Mouse (Mus musculus): ENCODE results near the gene Klhl24. TPM values are rescaled to one million over a fixed set of nuclear protein-coding genes. Genes with fewer than 3 reads are reported as not detected.

Gene Klhl24
- polyA plus RNA-seq, 1 experiment from 2014 or later = 7.1 TPM

DNA sequence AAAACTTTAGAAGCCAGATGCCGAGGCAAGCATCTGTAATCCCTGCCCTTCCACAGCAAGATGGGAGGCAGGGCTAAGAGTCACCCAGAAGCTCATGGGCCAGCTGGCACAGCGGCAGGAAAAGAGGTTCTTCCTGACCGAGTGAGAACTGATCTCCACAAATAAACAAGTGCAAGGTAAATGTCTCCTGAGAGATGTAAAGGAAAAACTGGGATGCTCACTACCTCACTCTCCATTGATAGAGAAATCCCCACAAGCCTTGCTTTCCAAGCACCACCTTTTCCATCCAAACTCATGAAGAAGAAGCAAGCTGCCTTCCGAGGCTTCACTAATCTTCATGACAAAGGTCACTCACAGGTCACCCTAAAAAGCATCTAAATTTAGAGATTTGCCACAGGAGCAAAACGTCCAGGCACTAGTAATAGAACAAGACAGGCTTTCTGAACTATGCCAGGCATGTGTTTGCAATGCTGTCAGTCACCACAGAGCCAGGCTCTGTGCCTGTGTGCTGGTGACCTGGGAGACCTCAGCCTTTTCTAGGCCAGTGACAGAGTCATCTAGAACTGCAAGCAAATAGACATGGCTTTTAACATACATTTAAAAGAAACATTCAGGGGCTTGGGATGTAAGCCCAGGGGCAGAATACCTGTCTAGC lies 6.3 kb upstream of the Klhl24 start:
- Histone ChIP-seq H3K9ac (ENCODE audit: low read depth, low read length) (no peak overlapping the region), H3K4me1 (ENCODE audit: control insufficient read depth, low read depth, low read length) (no peaks in the 10 kb centered on the region), H3K27ac (ENCODE audit: low read length) (no peak overlapping the region), H3K4me3 (ENCODE audit: low read depth, low read length) (no peak overlapping the region), H3K36me3 (ENCODE audit: control insufficient read depth, insufficient read depth) (no peaks in the 10 kb centered on the region), H3K27me3 (ENCODE audit: control insufficient read depth, insufficient read depth, low read depth, low read length) (no peaks in the 10 kb centered on the region), H3K9me3 (replicated peaks; ENCODE audit: control insufficient read depth, low read length) (no peaks in the 10 kb centered on the region), H3K4me2 (ENCODE audit: low read depth, low read length) (no peak overlapping the region)
- 32% methylated on average over 5 of the region's 5 CpGs for WGBS (ENCODE audit: insufficient replicate concordance)
- ATAC-seq (ENCODE audit: low read depth) = no peak

DNA sequence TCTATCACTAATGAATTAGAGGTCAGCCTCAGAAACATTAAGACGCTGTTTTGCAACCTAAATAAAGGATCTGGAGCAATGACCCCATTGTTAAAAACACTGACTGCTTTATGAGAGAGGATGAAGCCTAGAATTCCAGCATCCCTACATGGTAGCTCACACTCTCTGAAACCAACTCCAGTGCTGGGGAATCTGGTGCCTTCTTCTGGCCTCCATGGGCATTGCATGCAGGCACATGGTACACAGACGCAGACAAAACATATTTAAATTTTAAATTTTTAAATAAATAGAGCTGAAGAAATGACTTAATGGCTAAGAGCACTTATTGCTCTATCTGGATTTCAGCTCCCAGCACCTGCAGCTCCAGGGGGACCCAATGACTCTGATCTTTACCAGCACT lies 1.4 kb upstream of the Klhl24 start:
- Histone ChIP-seq H3K4me1 (ENCODE audit: control insufficient read depth, low read depth, low read length) (peaks cover 2% of the 10 kb centered on the region; the same call in 1 of the 2 replicates), H3K27me3 (ENCODE audit: control insufficient read depth, insufficient read depth, low read depth, low read length) (no peaks in the 10 kb centered on the region), H3K27ac (ENCODE audit: low read length) (no peak overlapping the region), H3K9me3 (replicated peaks; ENCODE audit: control insufficient read depth, low read length) (no peaks in the 10 kb centered on the region), H3K4me2 (ENCODE audit: low read depth, low read length) (no peak overlapping the region), H3K9ac (ENCODE audit: low read depth, low read length) (no peak overlapping the region), H3K36me3 (ENCODE audit: control insufficient read depth, insufficient read depth) (no peaks in the 10 kb centered on the region), H3K4me3 (ENCODE audit: low read depth, low read length) (no peak overlapping the region)
- no peak for ATAC-seq (ENCODE audit: low read depth)
- 68% methylated on average over 2 of the region's 2 CpGs for WGBS (ENCODE audit: insufficient replicate concordance)

DNA sequence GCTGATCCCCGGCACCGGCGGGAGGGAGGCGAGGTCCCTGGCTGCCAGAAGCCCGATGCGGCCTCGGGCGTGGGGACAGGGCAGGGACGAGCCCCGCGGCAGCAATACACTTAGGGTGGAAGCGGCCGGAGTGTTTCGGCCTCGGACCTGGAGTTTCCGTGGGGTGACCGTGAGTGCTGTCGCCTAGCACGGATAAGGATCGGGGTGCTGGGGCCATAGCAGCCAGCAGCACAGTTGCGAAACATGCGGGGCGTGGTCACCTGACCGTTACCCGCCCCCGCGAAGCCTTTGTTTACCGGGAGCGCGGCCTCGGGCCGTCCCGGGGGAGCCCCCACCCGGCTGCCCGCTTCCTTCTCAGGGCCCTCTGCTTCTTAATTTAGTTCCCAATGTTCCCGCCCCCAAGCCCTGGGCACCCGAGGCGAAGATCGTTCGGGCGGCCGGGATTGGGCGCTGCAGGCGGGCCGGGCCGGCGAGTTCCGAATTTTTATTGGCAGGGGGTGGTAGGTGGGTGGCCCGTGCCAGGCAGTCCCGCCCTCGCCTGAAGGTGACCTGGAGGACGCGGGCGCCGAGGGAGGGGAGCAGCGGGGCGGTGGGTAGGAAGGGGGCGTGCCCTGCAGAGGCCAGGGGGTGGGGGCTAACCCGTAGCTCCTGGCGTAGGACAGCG lies 501 bp downstream of the Klhl24 start:
- Histone ChIP-seq H3K9me3 (replicated peaks; ENCODE audit: control insufficient read depth, low read length) (no peaks in the 10 kb centered on the region), H3K4me2 (ENCODE audit: low read depth, low read length) (peak overlapping the region; percentile 82)
- under 1% methylated on average over 61 of the region's 61 CpGs for WGBS (ENCODE audit: insufficient replicate concordance)

DNA sequence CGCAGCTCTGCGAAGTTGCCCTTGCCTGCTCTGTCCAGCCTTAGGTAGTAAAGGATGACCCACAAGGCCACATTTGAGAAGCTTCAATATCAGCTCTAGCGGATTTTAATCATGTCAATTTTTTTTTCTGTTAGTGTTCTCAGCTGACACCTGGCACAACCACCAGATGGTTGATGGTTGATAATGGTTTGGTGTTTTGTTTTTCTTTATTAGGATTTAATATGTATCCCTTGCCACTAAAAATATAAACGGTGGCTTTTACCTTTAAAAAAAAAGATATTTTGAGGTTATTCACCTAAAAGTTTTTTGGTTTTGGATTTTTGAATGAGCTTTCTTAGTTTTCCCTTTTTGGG lies 1.0 kb downstream of the Klhl24 start:
- H3K27ac ChIP-seq (ENCODE audit: low read length) = peak overlapping the region; percentile 94

More for the DNA sequence above, 501 bp downstream of the Klhl24 start:
- peak; percentile 90 for ATAC-seq (ENCODE audit: low read depth)
- H3K4me1 ChIP-seq (ENCODE audit: control insufficient read depth, low read depth, low read length) = peaks cover 2% of the 10 kb centered on the region; the same call in 1 of the 2 replicates
- H3K4me3 ChIP-seq (ENCODE audit: low read depth, low read length) = peak overlapping the region; percentile 90
- no peaks in the 10 kb centered on the region for H3K36me3 ChIP-seq (ENCODE audit: control insufficient read depth, insufficient read depth)
- H3K27ac ChIP-seq (ENCODE audit: low read length) = peak overlapping the region; percentile 94
- peak overlapping the region; percentile 76 for H3K9ac ChIP-seq (ENCODE audit: low read depth, low read length)
- no peaks in the 10 kb centered on the region for H3K27me3 ChIP-seq (ENCODE audit: control insufficient read depth, insufficient read depth, low read depth, low read length)

GRCm38 (mm10) chr16:20098866-20099629 lies 1.7 kb downstream of the Klhl24 start:
- H3K4me1 ChIP-seq (ENCODE audit: control insufficient read depth, low read depth, low read length) = peaks cover 2% of the 10 kb centered on the region; the same call in 1 of the 2 replicates
- WGBS (ENCODE audit: insufficient replicate concordance) = 85% methylated on average over 6 of the region's 6 CpGs
- no peaks in the 10 kb centered on the region for H3K9me3 ChIP-seq (replicated peaks; ENCODE audit: control insufficient read depth, low read length)
- no peak for ATAC-seq (ENCODE audit: low read depth)
- H3K36me3 ChIP-seq (ENCODE audit: control insufficient read depth, insufficient read depth) = no peaks in the 10 kb centered on the region
- no peak overlapping the region for H3K9ac ChIP-seq (ENCODE audit: low read depth, low read length)
- H3K27me3 ChIP-seq (ENCODE audit: control insufficient read depth, insufficient read depth, low read depth, low read length) = no peaks in the 10 kb centered on the region
- H3K4me2 ChIP-seq (ENCODE audit: low read depth, low read length) = 0 out of 2 replicates have a peak overlapping the region, but pooled peaks have one; percentile 82
- H3K27ac ChIP-seq (ENCODE audit: low read length) = no peak overlapping the region
- no peak overlapping the region for H3K4me3 ChIP-seq (ENCODE audit: low read depth, low read length)

More for the DNA sequence above, 1.0 kb downstream of the Klhl24 start:
- no peak for ATAC-seq (ENCODE audit: low read depth)
- Histone ChIP-seq H3K4me2 (ENCODE audit: low read depth, low read length) (peak overlapping the region; percentile 82), H3K27me3 (ENCODE audit: control insufficient read depth, insufficient read depth, low read depth, low read length) (no peaks in the 10 kb centered on the region), H3K36me3 (ENCODE audit: control insufficient read depth, insufficient read depth) (no peaks in the 10 kb centered on the region), H3K9me3 (replicated peaks; ENCODE audit: control insufficient read depth, low read length) (no peaks in the 10 kb centered on the region), H3K4me1 (ENCODE audit: control insufficient read depth, low read depth, low read length) (peaks cover 2% of the 10 kb centered on the region; the same call in 1 of the 2 replicates), H3K4me3 (ENCODE audit: low read depth, low read length) (peak overlapping the region; percentile 90), H3K9ac (ENCODE audit: low read depth, low read length) (peak overlapping the region; percentile 76)
- WGBS (ENCODE audit: insufficient replicate concordance) = 4% methylated on average over 4 of the region's 4 CpGs

DNA sequence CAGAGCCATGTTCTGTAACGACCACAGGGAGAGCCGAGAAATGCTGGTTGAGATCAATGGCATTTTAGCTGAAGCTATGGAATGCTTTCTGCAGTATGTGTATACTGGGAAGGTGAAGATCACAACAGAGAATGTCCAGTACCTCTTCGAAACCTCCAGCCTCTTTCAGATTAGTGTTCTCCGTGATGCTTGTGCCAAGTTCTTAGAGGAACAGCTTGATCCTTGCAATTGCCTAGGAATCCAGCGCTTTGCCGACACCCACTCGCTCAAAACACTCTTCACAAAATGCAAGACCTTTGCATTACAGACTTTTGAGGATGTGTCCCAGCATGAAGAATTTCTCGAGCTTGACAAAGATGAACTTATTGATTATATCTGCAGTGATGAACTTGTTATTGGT lies 9.7 kb downstream of the Klhl24 start:
- H3K9me3 ChIP-seq (replicated peaks; ENCODE audit: control insufficient read depth, low read length) = no peaks in the 10 kb centered on the region
- H3K36me3 ChIP-seq (ENCODE audit: control insufficient read depth, insufficient read depth) = peaks cover 11% of the 10 kb centered on the region
- H3K27ac ChIP-seq (ENCODE audit: low read length) = no peak overlapping the region
- H3K4me2 ChIP-seq (ENCODE audit: low read depth, low read length) = no peak overlapping the region
- no peak overlapping the region for H3K9ac ChIP-seq (ENCODE audit: low read depth, low read length)
- no peak for ATAC-seq (ENCODE audit: low read depth)
- WGBS (ENCODE audit: insufficient replicate concordance) = 81% methylated on average over 8 of the region's 8 CpGs
- no peaks in the 10 kb centered on the region for H3K27me3 ChIP-seq (ENCODE audit: control insufficient read depth, insufficient read depth, low read depth, low read length)
- no peak overlapping the region for H3K4me3 ChIP-seq (ENCODE audit: low read depth, low read length)
- H3K4me1 ChIP-seq (ENCODE audit: control insufficient read depth, low read depth, low read length) = no peaks in the 10 kb centered on the region

- Histone ChIP-seq H3K9ac (ENCODE audit: low read depth, low read length) (no peak overlapping the region), H3K4me1 (ENCODE audit: control insufficient read depth, low read depth, low read length) (no peaks in the 10 kb centered on the region), H3K9me3 (replicated peaks; ENCODE audit: control insufficient read depth, low read length) (no peaks in the 10 kb centered on the region), H3K36me3 (ENCODE audit: control insufficient read depth, insufficient read depth) (peaks cover 11% of the 10 kb centered on the region), H3K27me3 (ENCODE audit: control insufficient read depth, insufficient read depth, low read depth, low read length) (no peaks in the 10 kb centered on the region), H3K27ac (ENCODE audit: low read length) (no peak overlapping the region), H3K4me3 (ENCODE audit: low read depth, low read length) (no peak overlapping the region), H3K4me2 (ENCODE audit: low read depth, low read length) (no peak overlapping the region)
- ATAC-seq (ENCODE audit: low read depth) = no peak
- WGBS (ENCODE audit: insufficient replicate concordance) = 73% methylated on average over 6 of the region's 6 CpGs
These were observed 11.6 kb downstream of the Klhl24 start for GRCm38 (mm10) chr16:20108961-20109360.

DNA sequence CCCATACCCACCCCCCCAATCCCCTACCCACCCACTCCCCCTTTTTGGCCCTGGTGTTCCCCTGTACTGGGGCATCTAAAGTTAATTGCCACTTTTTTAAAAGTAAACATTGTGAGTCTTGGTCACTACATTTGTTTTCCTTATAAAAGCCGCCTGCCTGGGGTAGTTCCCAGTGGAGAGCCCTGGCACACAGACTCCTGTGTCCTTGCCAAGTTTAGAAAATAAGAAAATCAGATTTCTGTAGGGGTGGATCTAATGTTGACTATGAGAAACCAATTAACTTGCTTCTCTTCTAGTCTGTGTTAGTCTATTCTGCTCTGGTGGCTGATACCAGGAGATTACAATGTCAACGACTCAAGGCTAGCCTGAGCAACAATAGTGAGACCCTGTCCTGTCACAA lies 15.3 kb downstream of the Klhl24 start:
- 69% methylated on average over 2 of the region's 2 CpGs for WGBS (ENCODE audit: insufficient replicate concordance)
- peaks cover 5% of the 10 kb centered on the region for H3K36me3 ChIP-seq (ENCODE audit: control insufficient read depth, insufficient read depth)

GRCm38 (mm10) chr16:20116069-20116468 lies 18.7 kb downstream of the Klhl24 start:
- Histone ChIP-seq H3K4me1 (ENCODE audit: control insufficient read depth, low read depth, low read length) (no peaks in the 10 kb centered on the region), H3K4me3 (ENCODE audit: low read depth, low read length) (no peak overlapping the region), H3K9ac (ENCODE audit: low read depth, low read length) (no peak overlapping the region), H3K36me3 (ENCODE audit: control insufficient read depth, insufficient read depth) (no peaks in the 10 kb centered on the region; the same call in 1 of the 2 replicates), H3K27ac (ENCODE audit: low read length) (no peak overlapping the region), H3K9me3 (replicated peaks; ENCODE audit: control insufficient read depth, low read length) (no peaks in the 10 kb centered on the region), H3K4me2 (ENCODE audit: low read depth, low read length) (no peak overlapping the region), H3K27me3 (ENCODE audit: control insufficient read depth, insufficient read depth, low read depth, low read length) (no peaks in the 10 kb centered on the region)
- no peak for ATAC-seq (ENCODE audit: low read depth)
- WGBS (ENCODE audit: insufficient replicate concordance) = 52% methylated on average over 4 of the region's 4 CpGs

More for the DNA sequence above, 15.3 kb downstream of the Klhl24 start:
- H3K4me3 ChIP-seq (ENCODE audit: low read depth, low read length) = no peak overlapping the region
- no peaks in the 10 kb centered on the region for H3K4me1 ChIP-seq (ENCODE audit: control insufficient read depth, low read depth, low read length)
- H3K9ac ChIP-seq (ENCODE audit: low read depth, low read length) = no peak overlapping the region
- no peaks in the 10 kb centered on the region for H3K9me3 ChIP-seq (replicated peaks; ENCODE audit: control insufficient read depth, low read length)
- no peak for ATAC-seq (ENCODE audit: low read depth)
- no peak overlapping the region for H3K4me2 ChIP-seq (ENCODE audit: low read depth, low read length)
- H3K27ac ChIP-seq (ENCODE audit: low read length) = no peak overlapping the region
- no peaks in the 10 kb centered on the region for H3K27me3 ChIP-seq (ENCODE audit: control insufficient read depth, insufficient read depth, low read depth, low read length)
